Mouse (Mus musculus) heart, adult 2 months (tissue): ENCODE results near the gene Nhsl2.

ENCODE experiments used
- EP300 ChIP-seq: fragments of 200-500 bp; IDR thresholded peaks from 2 replicates; pipeline ENCODE4 v1.6.1; 2011; ENCODE audit warnings: low read depth, low read length, control low read depth; ENCODE audit not compliant: insufficient read depth
- POLR2A ChIP-seq: fragments of 200-500 bp; IDR thresholded peaks from 2 replicates; pipeline ENCODE4 v1.6.1; 2011; ENCODE audit warnings: mild to moderate bottlenecking, low read depth, low read length, control low read depth; ENCODE audit not compliant: insufficient read depth

- no peak for TF ChIP-seq EP300
- no peak for TF ChIP-seq POLR2A
Observed at GRCm38 (mm10) chrX:101933346-101933745, 84.2 kb downstream of the Nhsl2 start.
